ENCODE assay signal across 8 mouse cellular contexts in the genomic region with DNA sequence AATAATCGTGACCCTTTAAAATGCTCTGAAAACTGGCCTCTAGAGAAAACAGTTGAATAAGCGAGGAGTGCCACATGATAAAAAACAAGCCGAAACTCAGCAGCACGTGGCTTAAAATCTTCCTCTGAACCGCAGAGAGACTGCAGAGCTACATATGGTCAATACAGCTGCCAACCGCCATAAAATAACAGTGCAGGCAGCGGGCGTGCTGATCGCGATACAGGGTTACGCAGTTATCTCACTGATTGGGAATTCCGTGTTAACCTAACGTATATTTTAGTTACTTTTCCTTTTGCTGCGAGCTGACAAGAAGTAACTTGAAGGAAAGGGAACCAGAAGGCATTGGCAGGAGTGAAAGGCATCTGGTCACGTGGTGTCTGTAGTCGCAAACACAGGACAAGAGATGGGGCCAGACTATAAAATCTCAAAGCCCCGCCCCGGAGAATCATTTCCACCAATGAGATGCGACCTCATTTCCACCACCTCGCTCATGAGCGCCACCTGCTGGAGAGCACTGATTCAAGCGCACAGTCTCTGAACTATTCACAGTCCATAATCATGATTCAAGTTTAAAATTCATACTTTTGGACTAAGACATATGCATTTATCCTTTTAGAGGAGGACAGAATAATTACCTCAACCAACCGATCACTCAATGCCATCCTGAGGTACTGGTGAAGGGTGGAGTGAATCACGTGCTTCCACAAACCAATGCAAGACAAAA.
DNase-seq lines count a peak whose midpoint lies in the region; ATAC-seq and TF ChIP-seq lines count a peak whose summit lies in the region.

No protein-coding gene starts in this region.

- 91% methylated on average over 24 of the region's 24 CpGs for WGBS in forebrain, embryonic 13.5 days
- WGBS in forebrain, embryonic 11.5 days: 94% methylated on average over 24 of the region's 24 CpGs
- WGBS in lung, postnatal 0 days: 85% methylated on average over 24 of the region's 24 CpGs
- WGBS in liver, postnatal 0 days (ENCODE audit: insufficient replicate concordance): 87% methylated on average over 24 of the region's 24 CpGs

- no peaks in the 10 kb centered on the region for H3K4me1 ChIP-seq in forebrain, embryonic 13.5 days
- H3K4me1 ChIP-seq in forebrain, embryonic 11.5 days (replicated peaks; ENCODE audit: control insufficient read depth, insufficient read depth, low read length): no peaks in the 10 kb centered on the region
- H3K4me1 ChIP-seq in lung, postnatal 0 days (ENCODE audit: insufficient read depth, low read depth, low read length): no peaks in the 10 kb centered on the region
- no peaks in the 10 kb centered on the region for H3K4me1 ChIP-seq in liver, postnatal 0 days (ENCODE audit: insufficient read depth)

- no peaks in the 10 kb centered on the region for H3K27me3 ChIP-seq in forebrain, embryonic 13.5 days
- H3K27me3 ChIP-seq in forebrain, embryonic 11.5 days (ENCODE audit: control insufficient read depth, insufficient read depth, low read length): no peaks in the 10 kb centered on the region
- H3K27me3 ChIP-seq in lung, postnatal 0 days (replicated peaks; ENCODE audit: insufficient read depth, low read length): no peaks in the 10 kb centered on the region
- H3K27me3 ChIP-seq in liver, postnatal 0 days (ENCODE audit: insufficient read depth, low read length): no peaks in the 10 kb centered on the region

- H3K36me3 ChIP-seq in forebrain, embryonic 13.5 days (ENCODE audit: poor library complexity, severe bottlenecking): no peaks in the 10 kb centered on the region
- H3K36me3 ChIP-seq in forebrain, embryonic 11.5 days (ENCODE audit: control insufficient read depth, insufficient read depth, low read length): no peaks in the 10 kb centered on the region
- no peaks in the 10 kb centered on the region for H3K36me3 ChIP-seq in lung, postnatal 0 days (ENCODE audit: insufficient read depth, low read length)
- 0 out of 2 replicates have a peak, but pooled peaks cover 2% of the 10 kb centered on the region for H3K36me3 ChIP-seq in liver, postnatal 0 days (replicated peaks; ENCODE audit: insufficient read depth, low read length)

- no peaks in the 10 kb centered on the region for H3K9me3 ChIP-seq in forebrain, embryonic 13.5 days (replicated peaks)
- H3K9me3 ChIP-seq in forebrain, embryonic 11.5 days (ENCODE audit: control insufficient read depth, low read length): no peaks in the 10 kb centered on the region
- H3K9me3 ChIP-seq in lung, postnatal 0 days (ENCODE audit: low read length): no peaks in the 10 kb centered on the region
- H3K9me3 ChIP-seq in liver, postnatal 0 days (ENCODE audit: low read length): no peaks in the 10 kb centered on the region

- DNase-seq in forebrain, embryonic 11.5 days (ENCODE audit: low spot score): no peak
- no peak for DNase-seq in lung, postnatal 0 days (ENCODE audit: low spot score)
- no peak for DNase-seq in lung, adult 18-20 months
- DNase-seq in cerebellum, postnatal 14 days: peak; percentile 47 to 77
- peak; percentile 60 for DNase-seq in liver, postnatal 0 days
- DNase-seq in thymus, postnatal 14 days: peak; percentile 48
- DNase-seq in Muller cell, postnatal 12 days (ENCODE audit: inconsistent ontology term): no peak

- 0 out of 2 replicates have a peak, but pooled peaks have one; percentile 17 for ATAC-seq in forebrain, embryonic 13.5 days
- ATAC-seq in forebrain, embryonic 11.5 days (replicated peaks; ENCODE audit: low FRiP score): no peak
- no peak for ATAC-seq in lung, postnatal 0 days
- no peak for ATAC-seq in liver, postnatal 0 days

- no peak overlapping the region for H3K9ac ChIP-seq in forebrain, embryonic 13.5 days
- no peak overlapping the region for H3K9ac ChIP-seq in forebrain, embryonic 11.5 days (ENCODE audit: low read length)
- no peak overlapping the region for H3K9ac ChIP-seq in lung, postnatal 0 days (replicated peaks; ENCODE audit: low read depth)
- H3K9ac ChIP-seq in liver, postnatal 0 days (replicated peaks): no peak overlapping the region

- no peak overlapping the region for H3K27ac ChIP-seq in forebrain, embryonic 13.5 days
- no peak overlapping the region for H3K27ac ChIP-seq in forebrain, embryonic 11.5 days (ENCODE audit: low read depth, low read length)
- H3K27ac ChIP-seq in lung, postnatal 0 days (ENCODE audit: low read length): no peak overlapping the region
- no peak overlapping the region for H3K27ac ChIP-seq in liver, postnatal 0 days (ENCODE audit: low read depth)

- no peak overlapping the region for H3K4me2 ChIP-seq in forebrain, embryonic 13.5 days
- no peak overlapping the region for H3K4me2 ChIP-seq in forebrain, embryonic 11.5 days (ENCODE audit: low read depth, low read length, severe bottlenecking)
- H3K4me2 ChIP-seq in lung, postnatal 0 days (replicated peaks; ENCODE audit: low read depth, low read length): no peak overlapping the region
- no peak overlapping the region for H3K4me2 ChIP-seq in liver, postnatal 0 days (ENCODE audit: low read depth, low read length)

- peak; percentile 54 for TF ChIP-seq CTCF in lung, postnatal 0 days (IDR thresholded peaks at IDR 0.05)
- TF ChIP-seq CTCF in liver, postnatal 0 days (IDR thresholded peaks at IDR 0.05; ENCODE audit: low read depth): peak; percentile 71

- no peak overlapping the region for H3K4me3 ChIP-seq in forebrain, embryonic 13.5 days
- no peak overlapping the region for H3K4me3 ChIP-seq in forebrain, embryonic 11.5 days (ENCODE audit: low read depth, low read length)
- H3K4me3 ChIP-seq in lung, postnatal 0 days (ENCODE audit: low read depth, low read length): no peak overlapping the region
- H3K4me3 ChIP-seq in liver, postnatal 0 days (ENCODE audit: low read depth, low read length): no peak overlapping the region

- no peak for TF ChIP-seq EP300 in lung, postnatal 0 days (IDR thresholded peaks at IDR 0.05)
- TF ChIP-seq EP300 in liver, postnatal 0 days (IDR thresholded peaks at IDR 0.05; ENCODE audit: low read depth): no peak

Comparison
In these comparisons a context has a peak if more than half of its experiments do, and no peak if none do; other contexts are left out.
1. DNase-seq: peak in cerebellum, postnatal 14 days (2 of 2), liver, postnatal 0 days (single experiment) and thymus, postnatal 14 days (single experiment); none in forebrain, embryonic 11.5 days (single experiment), lung, postnatal 0 days (single experiment), lung, adult 18-20 months (0 of 2) and Muller cell, postnatal 12 days (single experiment).